Mouse (Mus musculus) myocyte (in vitro differentiated cells): ENCODE data around the gene Lrrc37a.

Experiments used
- CEBPB ChIP-seq: IDR thresholded peaks from 2 replicates; pipeline ENCODE4 v1.6.1; 2011; ENCODE audit warnings: mild to moderate bottlenecking, moderate library complexity; ENCODE audit not compliant: poor library complexity, insufficient read depth, severe bottlenecking
- E2F4 ChIP-seq: IDR thresholded peaks from one replicate; pipeline ENCODE4 v1.6.1; 2011; ENCODE audit warnings: mild to moderate bottlenecking, control low read depth, moderate library complexity; ENCODE audit not compliant: insufficient read depth
- MAX ChIP-seq: IDR thresholded peaks from one replicate; pipeline ENCODE4 v1.6.1; 2011; ENCODE audit warnings: low read depth, mild to moderate bottlenecking, control low read depth
- MYOG ChIP-seq, 3 experiments: IDR thresholded peaks; one replicate each; pipeline ENCODE4 v1.6.1; 2011; ENCODE audit warnings: control low read depth in 2 of 3, low read depth in 2 of 3, mild to moderate bottlenecking in 2 of 3; ENCODE audit not compliant: insufficient read length in 2 of 3, control insufficient read depth in 1 of 3, insufficient read depth in 1 of 3
- POLR2A ChIP-seq: IDR thresholded peaks from one replicate; pipeline ENCODE4 v1.6.1; 2011; ENCODE audit warnings: low read depth, mild to moderate bottlenecking, control low read depth, moderate library complexity; ENCODE audit not compliant: insufficient read length
- POLR2AphosphoS2 ChIP-seq: IDR thresholded peaks from one replicate; pipeline ENCODE4 v1.6.1; 2011; ENCODE audit warnings: low read depth, control low read depth; ENCODE audit not compliant: insufficient read length
- SRF ChIP-seq: IDR thresholded peaks from one replicate; pipeline ENCODE4 v1.6.1; 2011; ENCODE audit warnings: low read depth; ENCODE audit not compliant: control insufficient read depth, insufficient read length
- TCF12 ChIP-seq: IDR thresholded peaks from one replicate; pipeline ENCODE4 v1.6.1; 2011; ENCODE audit warnings: mild to moderate bottlenecking, control low read depth; ENCODE audit not compliant: poor library complexity, insufficient read depth, severe bottlenecking
- USF1 ChIP-seq: IDR thresholded peaks from one replicate; pipeline ENCODE4 v1.6.1; 2011; ENCODE audit warnings: low read depth, mild to moderate bottlenecking, control low read depth, moderate library complexity

GRCm38 (mm10) chr11:103419226-103419625, 85.2 kb downstream of the Lrrc37a start:
- TF ChIP-seq POLR2A (no peak), CEBPB (no peak), MAX (no peak), POLR2AphosphoS2 (no peak), MYOG (IDR thresholded peaks at IDR 0.05; ENCODE audit: control insufficient read depth in 1 of 3, insufficient read depth in 1 of 3, insufficient read length in 2 of 3, low read depth in 2 of 3) (no peak), TCF12 (no peak), SRF (no peak), E2F4 (no peak), USF1 (no peak)
